Mouse (Mus musculus): ENCODE measurements around the gene Ebf1. TPM values are rescaled to one million over a fixed set of nuclear protein-coding genes. Genes with fewer than 3 reads are reported as not detected.
A peak's percentile ranks its signal among the peaks of the same experiment; 100 is the strongest.

Gene Ebf1
- polyA plus RNA-seq, 1 experiment from 2014 or later, result 11.6 TPM

- H3K27ac ChIP-seq (ENCODE audit: low read depth), result no peak overlapping the region
- H3K4me1 ChIP-seq (ENCODE audit: insufficient read depth), result no peaks in the 10 kb centered on the region; the same call in 1 of the 2 replicates
These were observed 249.5 kb downstream of the Ebf1 start for GRCm38 (mm10) chr11:44866476-44867149.

GRCm38 (mm10) chr11:44867433-44867832 lies 250.3 kb downstream of the Ebf1 start:
- ATAC-seq (ENCODE audit: insufficient read depth) (no peak), DNase-seq (no peak)
- H3K9ac ChIP-seq, result no peak overlapping the region
- H3K27me3 ChIP-seq (ENCODE audit: insufficient read depth, low read length), result no peaks in the 10 kb centered on the region
- H3K4me2 ChIP-seq, result no peak overlapping the region
- TF ChIP-seq CTCF (IDR thresholded peaks at IDR 0.05; ENCODE audit: low read depth), result no peak
- H3K4me3 ChIP-seq (ENCODE audit: low read depth, low read length), result no peak overlapping the region
- H3K4me1 ChIP-seq (ENCODE audit: insufficient read depth), result no peaks in the 10 kb centered on the region; the same call in 1 of the 2 replicates
- WGBS, result 45% methylated on average over 4 of the region's 4 CpGs
- H3K27ac ChIP-seq (ENCODE audit: low read depth), result no peak overlapping the region
- no peaks in the 10 kb centered on the region for H3K9me3 ChIP-seq (ENCODE audit: low read depth, low read length)
- no peaks in the 10 kb centered on the region for H3K36me3 ChIP-seq (ENCODE audit: insufficient read depth)

More at GRCm38 (mm10) chr11:44866476-44867149, 249.5 kb downstream of the Ebf1 start:
- 36% methylated on average over 14 of the region's 14 CpGs for WGBS
- Histone ChIP-seq H3K9ac (no peak overlapping the region), H3K9me3 (ENCODE audit: low read depth, low read length) (no peaks in the 10 kb centered on the region), H3K36me3 (ENCODE audit: insufficient read depth) (no peaks in the 10 kb centered on the region), H3K4me3 (ENCODE audit: low read depth, low read length) (no peak overlapping the region), H3K27me3 (ENCODE audit: insufficient read depth, low read length) (no peaks in the 10 kb centered on the region), H3K4me2 (no peak overlapping the region)
- no peak for TF ChIP-seq CTCF (IDR thresholded peaks at IDR 0.05; ENCODE audit: low read depth)
- ATAC-seq (ENCODE audit: insufficient read depth), result no peak
- peak; percentile 8 for DNase-seq

GRCm38 (mm10) chr11:44873876-44874275 lies 256.8 kb downstream of the Ebf1 start:
- no peaks in the 10 kb centered on the region for H3K36me3 ChIP-seq (ENCODE audit: insufficient read depth)
- ATAC-seq (ENCODE audit: insufficient read depth), result no peak
- no peak overlapping the region for H3K27ac ChIP-seq (ENCODE audit: low read depth)
- peak; percentile 70 for DNase-seq
- WGBS, result 41% methylated on average over 1 of the region's 1 CpGs
- H3K4me1 ChIP-seq (ENCODE audit: insufficient read depth), result no peaks in the 10 kb centered on the region
- no peaks in the 10 kb centered on the region for H3K9me3 ChIP-seq (ENCODE audit: low read depth, low read length)
- no peak for TF ChIP-seq CTCF (IDR thresholded peaks at IDR 0.05; ENCODE audit: low read depth)
- H3K27me3 ChIP-seq (ENCODE audit: insufficient read depth, low read length), result no peaks in the 10 kb centered on the region
- no peak overlapping the region for H3K4me2 ChIP-seq
- H3K4me3 ChIP-seq (ENCODE audit: low read depth, low read length), result no peak overlapping the region
- H3K9ac ChIP-seq, result no peak overlapping the region

GRCm38 (mm10) chr11:44875171-44875570 lies 258.1 kb downstream of the Ebf1 start:
- Histone ChIP-seq H3K9me3 (ENCODE audit: low read depth, low read length) (no peaks in the 10 kb centered on the region), H3K27me3 (ENCODE audit: insufficient read depth, low read length) (no peaks in the 10 kb centered on the region), H3K4me3 (ENCODE audit: low read depth, low read length) (no peak overlapping the region), H3K4me1 (ENCODE audit: insufficient read depth) (no peaks in the 10 kb centered on the region), H3K4me2 (no peak overlapping the region), H3K27ac (ENCODE audit: low read depth) (no peak overlapping the region), H3K36me3 (ENCODE audit: insufficient read depth) (no peaks in the 10 kb centered on the region), H3K9ac (no peak overlapping the region)
- 55% methylated on average over 3 of the region's 3 CpGs for WGBS
- no peak for ATAC-seq (ENCODE audit: insufficient read depth)
- no peak for DNase-seq
- TF ChIP-seq CTCF (IDR thresholded peaks at IDR 0.05; ENCODE audit: low read depth), result no peak

GRCm38 (mm10) chr11:44881056-44881683 lies 264.1 kb downstream of the Ebf1 start:
- no peak for TF ChIP-seq CTCF (IDR thresholded peaks at IDR 0.05; ENCODE audit: low read depth)
- ATAC-seq (ENCODE audit: insufficient read depth) (no peak), DNase-seq (no peak)
- Histone ChIP-seq H3K4me1 (ENCODE audit: insufficient read depth) (no peaks in the 10 kb centered on the region), H3K27ac (ENCODE audit: low read depth) (no peak overlapping the region), H3K4me3 (ENCODE audit: low read depth, low read length) (no peak overlapping the region), H3K27me3 (ENCODE audit: insufficient read depth, low read length) (no peaks in the 10 kb centered on the region), H3K9me3 (ENCODE audit: low read depth, low read length) (no peaks in the 10 kb centered on the region), H3K36me3 (ENCODE audit: insufficient read depth) (no peaks in the 10 kb centered on the region), H3K4me2 (no peak overlapping the region), H3K9ac (no peak overlapping the region)
- 39% methylated on average over 9 of the region's 9 CpGs for WGBS

- DNase-seq, result no peak
- H3K4me2 ChIP-seq, result no peak overlapping the region
- H3K9ac ChIP-seq, result no peak overlapping the region
- TF ChIP-seq CTCF (IDR thresholded peaks at IDR 0.05; ENCODE audit: low read depth), result no peak
- H3K4me1 ChIP-seq (ENCODE audit: insufficient read depth), result no peaks in the 10 kb centered on the region
- no peak overlapping the region for H3K27ac ChIP-seq (ENCODE audit: low read depth)
- WGBS, result 66% methylated on average over 4 of the region's 4 CpGs
- H3K9me3 ChIP-seq (ENCODE audit: low read depth, low read length), result no peaks in the 10 kb centered on the region
- H3K27me3 ChIP-seq (ENCODE audit: insufficient read depth, low read length), result no peaks in the 10 kb centered on the region
- H3K36me3 ChIP-seq (ENCODE audit: insufficient read depth), result no peaks in the 10 kb centered on the region
- ATAC-seq (ENCODE audit: insufficient read depth), result no peak
- H3K4me3 ChIP-seq (ENCODE audit: low read depth, low read length), result no peak overlapping the region
These were observed 265.4 kb downstream of the Ebf1 start for GRCm38 (mm10) chr11:44882476-44882970.

DNA sequence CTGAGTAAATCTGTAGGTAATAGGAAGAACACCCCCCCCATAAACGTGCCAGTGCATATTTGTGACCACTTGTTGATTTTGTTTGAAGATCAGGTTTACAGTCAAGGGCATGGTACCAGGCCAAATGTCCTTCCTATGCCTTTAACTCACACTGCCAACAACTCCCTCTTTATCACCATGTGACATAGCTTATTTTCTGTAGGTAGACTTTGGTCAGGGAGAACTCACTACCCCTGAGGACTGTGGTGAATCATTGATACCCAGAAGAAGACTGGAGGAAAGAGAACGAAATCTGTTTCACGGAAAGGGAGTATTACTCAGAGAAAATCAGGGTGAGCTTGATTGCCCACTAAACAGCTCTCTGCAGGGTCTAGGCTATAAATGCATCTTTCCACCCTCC lies 267.2 kb downstream of the Ebf1 start:
- H3K9me3 ChIP-seq (ENCODE audit: low read depth, low read length), result no peaks in the 10 kb centered on the region
- H3K4me2 ChIP-seq, result no peak overlapping the region
- DNase-seq (no peak), ATAC-seq (ENCODE audit: insufficient read depth) (no peak)
- WGBS, result 78% methylated on average over 3 of the region's 3 CpGs
- H3K36me3 ChIP-seq (ENCODE audit: insufficient read depth), result no peaks in the 10 kb centered on the region
- no peak overlapping the region for H3K27ac ChIP-seq (ENCODE audit: low read depth)
- TF ChIP-seq CTCF (IDR thresholded peaks at IDR 0.05; ENCODE audit: low read depth), result no peak
- no peaks in the 10 kb centered on the region for H3K27me3 ChIP-seq (ENCODE audit: insufficient read depth, low read length)
- H3K4me1 ChIP-seq (ENCODE audit: insufficient read depth), result no peaks in the 10 kb centered on the region
- H3K9ac ChIP-seq, result no peak overlapping the region
- H3K4me3 ChIP-seq (ENCODE audit: low read depth, low read length), result no peak overlapping the region
